Mouse (Mus musculus): Measurements from ENCODE around the gene Pkd1. TPM values are rescaled to one million over a fixed set of nuclear protein-coding genes. Genes with fewer than 3 reads are reported as not detected.

Pkd1 gene
- polyA plus RNA-seq (2015; fragmentation: Nextera tagmentation; extraction: Ambion mirVana): 28.6 and 36.5 TPM in 2 replicates

DNA sequence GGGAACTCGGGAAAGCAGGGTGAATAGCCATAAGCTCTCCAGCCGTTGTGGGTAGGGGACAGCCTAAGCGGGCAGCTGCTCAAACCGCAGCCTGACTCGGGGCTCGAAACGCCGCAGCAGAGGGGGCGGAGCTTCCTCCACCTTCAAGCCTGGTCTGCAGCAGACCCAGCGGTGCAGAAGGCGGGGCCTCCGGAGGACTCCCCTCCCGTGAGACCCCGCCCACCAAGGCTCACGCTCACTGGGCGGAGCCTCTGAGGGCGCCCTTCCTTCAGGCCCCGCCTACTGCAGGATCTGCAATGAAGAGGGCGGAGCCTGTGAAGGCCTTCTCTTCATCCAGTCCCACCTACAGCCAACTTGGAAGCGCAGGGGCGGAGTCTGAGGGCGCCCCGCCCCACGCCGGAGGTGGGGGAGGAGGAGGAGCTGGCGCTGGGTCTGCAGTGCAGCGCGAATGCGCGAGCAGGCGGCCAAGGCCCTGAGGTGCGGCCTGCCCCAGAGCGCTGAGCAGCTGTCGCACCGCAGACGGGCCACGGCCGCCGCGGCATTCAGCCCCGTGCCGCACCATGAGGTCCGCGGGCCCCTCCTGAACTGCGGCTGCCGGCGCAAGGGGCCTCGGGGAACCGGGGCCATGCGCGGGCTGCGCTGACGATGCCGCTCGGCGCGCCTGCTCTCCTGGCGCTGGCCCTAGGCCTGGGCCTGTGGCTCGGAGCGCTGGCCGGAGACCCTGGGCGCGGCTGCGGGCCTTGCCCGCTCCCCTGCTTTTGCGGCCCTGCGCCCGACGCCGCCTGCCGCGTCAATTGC is at the start of gene Pkd1:
Gene Pkd1 (plus strand): TSS at position 217 of the 798 bp plus-strand sequence.

GRCm38 (mm10) chr17:24527723-24528559 is 21.7 kb upstream of the Pkd1 start, which contains the start of gene Traf7:
Traf7 (minus strand) TSS chr17:24527938.

GRCm38 (mm10) chr17:24534160-24534718 is 15.4 kb upstream of the Pkd1 start, which contains the start of gene Rab26:
Rab26 (minus strand) TSS chr17:24534210.

GRCm38 (mm10) chr17:24632167-24632812 is 82.7 kb downstream of the Pkd1 start, which contains the start of the genes Tsc2 and Nthl1:
Tsc2 (minus strand) TSS chr17:24632630.
Nthl1 (plus strand) TSS chr17:24632680.

Small RNA genes within 50 kb of the gene (microRNA-seq; reads per million reads assigned to microRNA genes)
- gene Gm24589: 0.93 reads per million

Other genes with a start within 250 kb of the Pkd1 start
- gene Abca17, start 198.8 kb upstream of the Pkd1 start, polyA plus RNA-seq (2015; fragmentation: Nextera tagmentation; extraction: Ambion mirVana): 0.19 TPM in 1 of 2 replicates, not detected in the other
- gene Abca3, start 197.9 kb upstream of the Pkd1 start, polyA plus RNA-seq (2015; fragmentation: Nextera tagmentation; extraction: Ambion mirVana): 10.4 and 13.4 TPM in 2 replicates
- 112 and 119 TPM in 2 replicates for gene Rnps1, start 135.3 kb upstream of the Pkd1 start, polyA plus RNA-seq (2015; fragmentation: Nextera tagmentation; extraction: Ambion mirVana)
- 102 and 104 TPM in 2 replicates for gene Eci1, start 123.2 kb upstream of the Pkd1 start, polyA plus RNA-seq (2015; fragmentation: Nextera tagmentation; extraction: Ambion mirVana)
- 35.1 and 38.3 TPM in 2 replicates for gene Dnase1l2, start 106.7 kb upstream of the Pkd1 start, polyA plus RNA-seq (2015; fragmentation: Nextera tagmentation; extraction: Ambion mirVana)
- 17.7 and 19.5 TPM in 2 replicates for gene E4f1, start 79.5 kb upstream of the Pkd1 start, polyA plus RNA-seq (2015; fragmentation: Nextera tagmentation; extraction: Ambion mirVana)
- gene Pgp, start 79.4 kb upstream of the Pkd1 start, polyA plus RNA-seq (2015; fragmentation: Nextera tagmentation; extraction: Ambion mirVana): 41.5 and 50.1 TPM in 2 replicates
- not detected in 2 replicates for gene Bricd5, start 76.0 kb upstream of the Pkd1 start, polyA plus RNA-seq (2015; fragmentation: Nextera tagmentation; extraction: Ambion mirVana)
- 11.2 and 13.5 TPM in 2 replicates for gene Mlst8, start 70.8 kb upstream of the Pkd1 start, polyA plus RNA-seq (2015; fragmentation: Nextera tagmentation; extraction: Ambion mirVana)
- gene Caskin1, start 61.2 kb upstream of the Pkd1 start, polyA plus RNA-seq (2015; fragmentation: Nextera tagmentation; extraction: Ambion mirVana): 0.23 and 0.41 TPM in 2 replicates
- 50.4 and 54.8 TPM in 2 replicates for gene Traf7, start 21.9 kb upstream of the Pkd1 start, polyA plus RNA-seq (2015; fragmentation: Nextera tagmentation; extraction: Ambion mirVana)
- gene Rab26, start 15.6 kb upstream of the Pkd1 start, polyA plus RNA-seq (2015; fragmentation: Nextera tagmentation; extraction: Ambion mirVana): 2.2 and 2.6 TPM in 2 replicates
- gene Tsc2, start 82.8 kb downstream of the Pkd1 start, polyA plus RNA-seq (2015; fragmentation: Nextera tagmentation; extraction: Ambion mirVana): 216 and 218 TPM in 2 replicates
- 9.8 and 11.3 TPM in 2 replicates for gene Nthl1, start 82.8 kb downstream of the Pkd1 start, polyA plus RNA-seq (2015; fragmentation: Nextera tagmentation; extraction: Ambion mirVana)
- 33.6 and 38.2 TPM in 2 replicates for gene Slc9a3r2, start 100.5 kb downstream of the Pkd1 start, polyA plus RNA-seq (2015; fragmentation: Nextera tagmentation; extraction: Ambion mirVana)
- gene Npw, start 108.6 kb downstream of the Pkd1 start, polyA plus RNA-seq (2015; fragmentation: Nextera tagmentation; extraction: Ambion mirVana): not detected in 2 replicates
- gene Zfp598, start 119.9 kb downstream of the Pkd1 start, polyA plus RNA-seq (2015; fragmentation: Nextera tagmentation; extraction: Ambion mirVana): 10.0 and 11.2 TPM in 2 replicates
- 0.08 and 0.41 TPM in 2 replicates for gene Syngr3, start 140.1 kb downstream of the Pkd1 start, polyA plus RNA-seq (2015; fragmentation: Nextera tagmentation; extraction: Ambion mirVana)
- gene Gfer, start 146.3 kb downstream of the Pkd1 start, polyA plus RNA-seq (2015; fragmentation: Nextera tagmentation; extraction: Ambion mirVana): 28.0 and 29.7 TPM in 2 replicates
- gene Noxo1, start 146.4 kb downstream of the Pkd1 start, polyA plus RNA-seq (2015; fragmentation: Nextera tagmentation; extraction: Ambion mirVana): 1.4 and 2.0 TPM in 2 replicates
- gene Tbl3, start 157.8 kb downstream of the Pkd1 start, polyA plus RNA-seq (2015; fragmentation: Nextera tagmentation; extraction: Ambion mirVana): 31.4 and 34.7 TPM in 2 replicates
- 0.24 TPM in 1 of 2 replicates, not detected in the other for gene Rnf151, start 168.2 kb downstream of the Pkd1 start, polyA plus RNA-seq (2015; fragmentation: Nextera tagmentation; extraction: Ambion mirVana)
- 1,136 and 1,298 TPM in 2 replicates for gene Rps2, start 168.3 kb downstream of the Pkd1 start, polyA plus RNA-seq (2015; fragmentation: Nextera tagmentation; extraction: Ambion mirVana)
- gene Ndufb10, start 174.6 kb downstream of the Pkd1 start, polyA plus RNA-seq (2015; fragmentation: Nextera tagmentation; extraction: Ambion mirVana): 218 and 232 TPM in 2 replicates
- gene Rpl3l, start 178.0 kb downstream of the Pkd1 start, polyA plus RNA-seq (2015; fragmentation: Nextera tagmentation; extraction: Ambion mirVana): 0.16 and 0.19 TPM in 2 replicates
- 203 and 213 TPM in 2 replicates for gene Msrb1, start 186.8 kb downstream of the Pkd1 start, polyA plus RNA-seq (2015; fragmentation: Nextera tagmentation; extraction: Ambion mirVana)
- 0.25 and 0.64 TPM in 2 replicates for gene Hs3st6, start 203.2 kb downstream of the Pkd1 start, polyA plus RNA-seq (2015; fragmentation: Nextera tagmentation; extraction: Ambion mirVana)

Measured in urinary bladder, postnatal 0 days (tissue).